Mouse (Mus musculus) embryonic facial prominence, embryonic 10.5 days (tissue): ENCODE results near the gene C1qc. TPM values are rescaled to one million over a fixed set of nuclear protein-coding genes. Genes with fewer than 3 reads are reported as not detected.

Source experiments
- DNase-seq: peaks from one replicate; pipeline ENCODE4 v3.0.0-alpha.2; 2017; ENCODE audit warnings: low spot score
- H3K27ac ChIP-seq: fragments of 300-500 bp; sonication (generic); replicated peaks from 2 replicates; pipeline ENCODE4 v1.5.1; 2016; ENCODE audit warnings: mild to moderate bottlenecking
- H3K27me3 ChIP-seq: fragments of 300-500 bp; sonication (generic); replicated peaks from 2 replicates; pipeline ENCODE4 v1.6.1; 2016; ENCODE audit warnings: low read depth, mild to moderate bottlenecking; ENCODE audit not compliant: poor library complexity, severe bottlenecking
- H3K36me3 ChIP-seq: fragments of 300-500 bp; sonication (generic); replicated peaks from 2 replicates; pipeline ENCODE4 v1.6.1; 2016; ENCODE audit warnings: mild to moderate bottlenecking, moderate library complexity
- H3K4me1 ChIP-seq: fragments of 300-500 bp; sonication (generic); 2 replicates; pipeline ENCODE4 v1.6.1; 2016
- H3K4me3 ChIP-seq: fragments of 300-500 bp; sonication (generic); 2 replicates; pipeline ENCODE4 v1.5.1; 2016; ENCODE audit warnings: mild to moderate bottlenecking, moderate library complexity
- H3K9me3 ChIP-seq: fragments of 300-500 bp; sonication (generic); 2 replicates; pipeline ENCODE4 v1.6.1; 2016; ENCODE audit warnings: mild to moderate bottlenecking
- WGBS: fragments of 180-500 bp; shearing (Covaris S2); methylation state at CpG from one replicate; pipeline ENCODE4 v1.1.7; 2016; 5-methylcytosine and 5-hydroxymethylcytosine counted together
- polyA plus RNA-seq: library from polyadenylated mRNA; unstranded; fragments of >200 nt; fragmentation: Nextera tagmentation; extraction: Ambion mirVana; gene quantifications from 2 replicates; pipeline ENCODE4 v1.2.1, GENCODE M21; 2016

C1qc gene
- polyA plus RNA-seq: 5.6 and 7.2 TPM in 2 replicates

DNA sequence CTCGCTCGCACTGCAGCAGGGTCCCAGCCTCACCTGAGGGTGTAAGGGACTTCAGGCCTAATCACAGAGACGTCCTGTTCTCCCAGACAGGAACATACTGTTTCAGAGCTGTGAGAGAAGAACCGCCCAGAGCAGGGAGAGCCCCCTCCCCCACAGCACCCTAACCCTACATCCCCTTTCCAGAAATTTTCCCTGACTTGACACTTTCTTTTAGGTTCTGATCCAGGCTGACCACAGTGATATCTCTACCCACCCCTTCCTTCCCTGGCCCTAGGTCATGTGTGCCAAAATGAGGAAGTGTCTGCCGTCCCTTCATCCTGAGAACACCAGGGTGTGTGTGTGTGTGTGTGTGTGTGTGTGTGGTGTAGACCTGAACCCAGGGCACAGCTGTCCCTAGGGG lies at the start of gene C1qc:
TSS of gene C1qc (minus strand) at position 255 of the 400 bp plus-strand sequence.
- Histone ChIP-seq H3K27me3 (peaks cover 66% of the 10 kb centered on the region), H3K27ac (no peak within 1 kb of the TSS)
- WGBS: 55% methylated on average over 5 of the region's 5 CpGs

DNA sequence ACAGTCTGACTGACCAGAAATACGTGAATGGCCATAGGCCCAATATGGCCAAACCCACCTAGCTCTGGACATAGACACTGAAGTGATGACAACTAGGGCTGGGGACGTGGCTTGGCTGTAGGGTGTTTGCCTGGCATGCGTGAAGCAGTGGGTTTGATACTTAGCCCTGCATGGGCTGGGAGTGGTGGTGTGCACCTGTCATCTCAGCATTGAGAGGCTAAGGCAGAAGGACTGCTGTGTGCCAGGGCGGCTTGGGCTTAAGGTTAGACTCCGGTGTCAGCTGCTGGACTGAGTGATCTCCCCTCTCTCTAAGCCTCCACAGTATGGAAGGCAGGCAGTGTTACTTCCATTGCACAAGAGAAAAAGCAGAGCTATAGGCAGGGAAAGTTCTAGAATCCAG lies 45.1 kb upstream of the C1qc start:
- H3K27ac ChIP-seq: no peak overlapping the region
- H3K9me3 ChIP-seq: no peaks in the 10 kb centered on the region
- no peak for DNase-seq
- peaks cover 64% of the 10 kb centered on the region for H3K27me3 ChIP-seq
- no peak overlapping the region for H3K4me3 ChIP-seq
- peaks cover 22% of the 10 kb centered on the region for H3K4me1 ChIP-seq
- WGBS: 87% methylated on average over 5 of the region's 5 CpGs
- no peaks in the 10 kb centered on the region for H3K36me3 ChIP-seq

More for the DNA sequence above, at the start of gene C1qc:
- H3K36me3 ChIP-seq: no peaks in the 10 kb centered on the region
- no peak within 1 kb of the TSS for H3K4me3 ChIP-seq
- peaks cover 17% of the 10 kb centered on the region for H3K4me1 ChIP-seq
- no peak for DNase-seq
- H3K9me3 ChIP-seq: no peaks in the 10 kb centered on the region

DNA sequence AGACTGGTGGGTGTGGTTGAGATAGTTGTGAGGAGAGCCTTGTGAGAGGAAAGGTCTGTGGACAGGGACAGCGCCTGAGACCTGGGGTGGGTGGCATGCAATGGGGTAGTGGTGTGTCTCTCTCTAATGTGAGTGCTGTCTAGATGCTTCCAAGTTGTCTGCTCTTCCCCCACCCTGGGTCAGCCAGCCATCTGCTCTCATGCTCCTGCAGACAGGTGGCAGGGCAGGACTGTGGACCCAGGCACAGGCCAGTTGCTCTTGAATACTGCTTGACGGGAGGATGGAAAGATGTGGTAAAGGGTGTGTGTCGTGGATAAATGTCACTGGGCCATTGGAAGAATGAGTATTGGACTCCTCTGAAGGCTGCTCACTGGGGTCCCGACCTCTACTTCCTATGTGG lies 44.5 kb upstream of the C1qc start:
- H3K27ac ChIP-seq: no peak overlapping the region
- 80% methylated on average over 4 of the region's 4 CpGs for WGBS
- no peak for DNase-seq
- H3K4me3 ChIP-seq: no peak overlapping the region
- H3K27me3 ChIP-seq: peaks cover 62% of the 10 kb centered on the region
- H3K36me3 ChIP-seq: no peaks in the 10 kb centered on the region
- H3K9me3 ChIP-seq: no peaks in the 10 kb centered on the region
- peaks cover 17% of the 10 kb centered on the region for H3K4me1 ChIP-seq

DNA sequence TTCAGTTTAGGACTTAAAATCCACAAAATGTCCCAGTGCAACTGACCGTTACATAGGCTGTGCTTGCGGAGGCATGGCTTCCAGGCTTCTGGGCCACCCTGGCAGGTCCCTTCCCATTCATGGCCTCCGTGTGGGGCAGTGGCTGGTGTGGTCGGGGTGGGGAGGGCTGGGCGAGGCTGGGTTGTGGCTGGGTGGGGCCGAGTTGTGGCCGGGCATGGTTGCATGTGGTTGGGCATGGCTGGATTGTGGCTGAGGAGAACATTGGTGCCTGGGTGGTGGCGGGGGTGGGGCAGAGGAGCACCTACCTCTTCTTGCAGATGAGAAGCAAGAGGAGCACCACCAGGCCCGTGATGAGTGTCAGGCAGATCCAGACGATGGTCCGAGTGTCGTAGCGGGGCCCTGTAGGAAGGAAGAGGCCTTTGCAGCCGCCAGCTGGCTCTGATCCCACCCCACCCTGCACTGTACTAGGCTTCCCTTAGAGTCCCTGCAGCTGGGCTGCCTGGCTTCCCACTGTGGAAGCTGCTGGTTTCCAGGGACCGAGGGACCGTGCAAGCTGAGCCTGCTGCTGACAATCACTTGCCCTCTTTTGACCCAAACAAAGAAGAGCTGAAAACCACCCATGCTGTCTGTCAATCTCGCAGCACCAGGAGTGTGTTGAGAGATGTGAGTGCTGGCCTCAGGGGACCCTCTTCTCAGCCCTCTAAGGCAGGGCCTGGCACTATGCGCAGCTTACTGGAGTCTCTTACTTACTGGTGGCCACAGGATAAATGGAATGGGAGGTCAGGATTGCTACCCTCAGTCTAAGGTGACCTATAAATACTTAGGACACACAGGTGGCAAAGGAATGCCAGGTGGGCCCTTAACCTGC lies 42.1 kb upstream of the C1qc start:
- Histone ChIP-seq H3K27me3 (peaks cover 56% of the 10 kb centered on the region), H3K4me3 (no peak overlapping the region), H3K4me1 (peaks cover 15% of the 10 kb centered on the region), H3K27ac (no peak overlapping the region), H3K36me3 (no peaks in the 10 kb centered on the region), H3K9me3 (no peaks in the 10 kb centered on the region)
- no peak for DNase-seq
- WGBS: 57% methylated on average over 18 of the region's 18 CpGs

DNA sequence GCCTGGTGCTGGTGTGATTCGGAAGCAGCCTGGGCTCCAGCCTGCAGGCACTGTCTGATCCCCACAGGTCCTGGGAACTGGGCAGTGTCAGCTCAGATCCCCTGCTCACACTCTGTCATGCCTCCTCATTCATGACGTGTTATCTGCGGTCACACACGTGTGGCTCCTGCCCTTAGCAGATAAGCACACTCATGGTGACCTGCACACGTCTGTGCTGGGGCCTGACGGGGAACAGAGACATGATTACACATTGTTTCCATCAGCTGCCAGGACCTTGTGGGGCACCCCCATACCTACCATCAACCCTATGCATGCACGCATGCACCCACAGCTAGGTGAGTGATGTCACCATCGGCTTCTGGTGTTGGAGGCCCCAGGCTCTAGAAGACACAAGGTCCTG lies 37.6 kb upstream of the C1qc start:
- DNase-seq: no peak
- WGBS: 86% methylated on average over 8 of the region's 8 CpGs
- H3K36me3 ChIP-seq: no peaks in the 10 kb centered on the region
- H3K27ac ChIP-seq: no peak overlapping the region
- peaks cover 48% of the 10 kb centered on the region for H3K27me3 ChIP-seq
- peaks cover 13% of the 10 kb centered on the region for H3K4me1 ChIP-seq
- H3K9me3 ChIP-seq: no peaks in the 10 kb centered on the region
- H3K4me3 ChIP-seq: no peak overlapping the region

DNA sequence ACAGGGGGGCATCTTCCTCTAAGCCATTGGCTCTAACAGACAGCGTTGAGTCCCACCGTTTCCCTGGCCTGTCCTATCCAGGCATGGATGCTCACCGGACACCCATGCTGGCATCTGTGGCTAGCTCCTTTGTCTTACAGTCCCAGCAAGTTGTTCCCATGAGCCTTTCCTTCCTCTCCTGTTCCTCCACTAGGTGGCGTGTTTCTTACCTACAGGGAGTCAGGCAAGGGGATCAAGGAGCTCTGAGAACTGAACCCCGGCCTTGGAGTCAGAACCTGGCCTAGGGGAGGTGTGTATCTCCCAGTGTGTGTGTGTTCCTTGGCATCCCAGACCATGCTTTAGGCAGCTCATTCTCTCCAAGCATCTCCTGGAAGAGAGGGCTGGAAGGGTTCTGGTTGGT lies 36.1 kb upstream of the C1qc start:
- H3K27ac ChIP-seq: no peak overlapping the region
- H3K27me3 ChIP-seq: peaks cover 57% of the 10 kb centered on the region
- no peaks in the 10 kb centered on the region for H3K36me3 ChIP-seq
- DNase-seq: peak; percentile 52
- H3K9me3 ChIP-seq: no peaks in the 10 kb centered on the region
- 12% methylated on average over 5 of the region's 5 CpGs for WGBS
- no peaks in the 10 kb centered on the region for H3K4me1 ChIP-seq
- H3K4me3 ChIP-seq: no peak overlapping the region

DNA sequence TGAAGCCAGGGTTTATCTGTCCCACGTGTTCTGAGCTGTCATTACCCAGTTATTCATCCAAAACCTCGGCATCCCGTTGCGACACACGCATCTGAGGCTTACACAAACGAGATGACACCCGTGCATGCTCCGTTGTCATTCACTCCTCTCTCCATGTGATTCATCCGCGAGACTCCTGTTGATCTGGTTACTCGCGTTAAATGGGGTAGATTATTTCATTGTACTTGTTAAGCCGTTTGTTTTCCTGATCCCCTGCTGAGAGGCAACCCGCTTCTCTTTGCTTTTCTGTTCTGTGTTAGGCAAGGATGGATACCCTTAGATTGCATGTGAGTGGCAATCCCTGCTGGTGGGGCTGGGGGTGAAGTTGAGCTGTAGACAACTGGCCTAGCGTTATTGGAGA lies 32.9 kb upstream of the C1qc start:
- H3K4me3 ChIP-seq: no peak overlapping the region
- peaks cover 42% of the 10 kb centered on the region for H3K27me3 ChIP-seq
- no peak for DNase-seq
- H3K36me3 ChIP-seq: no peaks in the 10 kb centered on the region
- no peaks in the 10 kb centered on the region for H3K9me3 ChIP-seq
- WGBS: 12% methylated on average over 15 of the region's 15 CpGs
- no peaks in the 10 kb centered on the region for H3K4me1 ChIP-seq
- no peak overlapping the region for H3K27ac ChIP-seq

DNA sequence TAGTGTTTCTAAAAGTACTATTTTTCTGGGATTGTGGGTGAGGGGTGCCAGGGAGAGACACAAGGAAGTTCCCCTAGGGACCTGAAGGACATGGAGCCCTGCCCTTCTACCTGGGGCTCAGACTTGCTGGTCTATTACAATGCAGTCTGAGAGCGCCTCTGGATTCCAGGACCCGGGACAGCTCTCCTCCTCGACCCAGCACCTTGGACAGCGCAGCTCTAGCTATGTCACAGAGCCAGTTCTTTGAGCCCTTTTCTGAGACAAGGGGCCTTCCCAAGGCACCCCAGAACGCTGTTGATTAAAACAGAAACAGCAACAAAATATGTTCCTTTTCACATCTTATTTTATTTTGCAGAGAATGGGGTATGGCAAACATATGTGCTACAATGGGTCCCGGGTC lies 31.7 kb upstream of the C1qc start:
- Histone ChIP-seq H3K27ac (no peak overlapping the region), H3K27me3 (peaks cover 36% of the 10 kb centered on the region), H3K36me3 (no peaks in the 10 kb centered on the region), H3K4me3 (no peak overlapping the region), H3K9me3 (no peaks in the 10 kb centered on the region), H3K4me1 (no peaks in the 10 kb centered on the region)
- DNase-seq: peak; percentile 87
- 5% methylated on average over 6 of the region's 6 CpGs for WGBS

DNA sequence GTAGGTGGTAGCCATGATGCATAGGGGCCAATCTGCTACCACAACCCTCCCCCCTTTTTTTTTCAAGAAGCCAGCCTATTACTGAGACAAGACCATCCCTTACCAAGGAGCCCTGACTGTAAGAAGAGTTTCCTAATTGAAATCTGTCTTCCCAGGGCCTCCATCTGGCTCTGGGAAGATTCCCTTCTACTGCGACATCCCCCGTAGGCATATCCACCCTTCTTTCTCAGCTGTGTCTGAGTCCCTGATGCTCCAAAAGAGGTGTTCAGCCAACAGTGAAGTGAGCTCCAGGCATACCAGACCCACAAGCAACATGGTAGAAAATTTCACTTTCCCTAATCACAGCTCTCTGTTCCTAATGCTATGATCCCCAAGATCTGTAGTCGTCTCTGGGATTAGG lies 26.7 kb upstream of the C1qc start:
- no peak overlapping the region for H3K4me3 ChIP-seq
- H3K27ac ChIP-seq: no peak overlapping the region
- WGBS: 83% methylated on average over 3 of the region's 3 CpGs
- peaks cover 3% of the 10 kb centered on the region; the same call in 1 of the 2 replicates for H3K27me3 ChIP-seq
- DNase-seq: no peak
- H3K4me1 ChIP-seq: peaks cover 8% of the 10 kb centered on the region
- no peaks in the 10 kb centered on the region for H3K36me3 ChIP-seq
- no peaks in the 10 kb centered on the region for H3K9me3 ChIP-seq

DNA sequence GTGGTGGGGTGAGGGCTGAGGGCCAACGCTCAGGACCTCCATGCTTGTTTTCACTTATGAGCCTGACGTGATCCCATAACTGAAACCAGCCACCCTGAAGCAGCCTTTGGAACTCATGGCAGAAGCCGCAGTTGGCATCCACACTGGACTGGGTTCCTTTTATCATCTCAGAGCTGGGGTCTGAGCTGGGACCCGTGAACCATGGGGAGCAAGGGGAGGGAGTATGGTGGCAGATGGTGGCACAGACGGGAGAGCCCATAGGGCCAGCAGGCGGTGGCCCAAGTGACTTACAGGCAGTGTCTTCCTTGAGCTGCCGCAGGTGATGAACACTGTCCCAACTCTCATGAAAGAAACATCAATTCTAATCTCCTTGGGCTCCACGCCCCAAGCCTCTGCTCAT lies 26.0 kb upstream of the C1qc start:
- no peaks in the 10 kb centered on the region for H3K9me3 ChIP-seq
- WGBS: 89% methylated on average over 8 of the region's 8 CpGs
- DNase-seq: no peak
- peaks cover 6% of the 10 kb centered on the region; the same call in 1 of the 2 replicates for H3K27me3 ChIP-seq
- no peak overlapping the region for H3K4me3 ChIP-seq
- H3K4me1 ChIP-seq: peaks cover 8% of the 10 kb centered on the region
- H3K36me3 ChIP-seq: no peaks in the 10 kb centered on the region
- H3K27ac ChIP-seq: no peak overlapping the region

DNA sequence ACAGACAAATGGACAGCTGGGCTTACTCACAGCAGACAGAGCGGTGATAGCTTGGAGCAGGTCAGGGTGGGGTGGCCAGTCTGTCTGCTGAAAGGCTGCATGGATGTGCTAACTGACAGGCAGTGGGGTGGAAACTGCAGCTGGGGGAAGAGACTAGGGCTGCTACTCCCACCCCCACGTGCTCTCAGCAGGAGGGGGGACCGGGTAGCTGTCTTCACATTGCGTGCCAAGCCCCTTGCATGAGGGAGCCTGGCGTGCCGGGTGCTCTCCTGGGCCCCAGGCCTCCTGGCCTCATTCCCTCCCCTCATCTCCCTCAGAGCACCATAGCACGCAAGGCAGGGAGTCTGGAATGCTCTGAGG lies 24.3 kb upstream of the C1qc start:
- Histone ChIP-seq H3K4me3 (no peak overlapping the region), H3K36me3 (no peaks in the 10 kb centered on the region), H3K4me1 (peaks cover 16% of the 10 kb centered on the region), H3K9me3 (no peaks in the 10 kb centered on the region), H3K27me3 (peaks cover 15% of the 10 kb centered on the region), H3K27ac (no peak overlapping the region)
- WGBS: 49% methylated on average over 7 of the region's 7 CpGs
- DNase-seq: no peak

DNA sequence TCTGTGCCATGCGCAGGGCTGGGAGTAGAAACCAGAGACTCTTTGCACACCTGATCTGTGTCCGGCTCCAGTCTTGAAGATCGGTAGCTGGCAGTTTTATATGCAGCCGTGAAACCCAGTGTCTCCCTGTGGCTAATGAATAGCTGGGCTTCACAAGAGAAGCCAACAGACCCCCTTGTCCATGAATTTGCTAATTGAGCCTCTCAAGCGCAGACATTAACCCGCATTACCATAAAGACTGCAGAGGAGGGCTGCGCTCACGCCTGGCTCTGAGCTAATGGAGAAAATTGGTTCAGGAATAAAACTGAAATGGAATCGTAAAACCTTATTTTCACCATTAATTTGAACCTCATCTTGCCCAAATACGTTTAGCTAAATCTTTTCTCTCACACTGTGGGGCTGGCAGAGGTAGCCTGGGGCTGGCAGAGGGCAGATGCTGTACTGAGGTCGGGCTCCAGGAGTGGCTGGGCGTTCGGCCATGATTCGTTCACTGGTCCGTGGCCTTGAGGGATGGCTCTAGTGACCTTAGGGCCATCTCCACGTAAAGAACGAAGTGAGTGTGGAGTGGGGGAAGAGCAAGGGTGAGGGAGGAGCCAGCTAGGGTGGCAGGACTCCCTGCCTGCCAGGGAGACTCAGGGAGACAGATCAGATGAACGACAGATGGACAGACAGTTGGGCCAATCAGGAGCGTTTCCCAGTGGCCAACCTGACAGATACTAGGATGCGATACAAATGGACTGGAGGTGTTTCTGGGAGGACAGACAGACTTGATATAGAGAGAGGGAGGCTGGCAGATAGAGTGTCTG lies 23.7 kb upstream of the C1qc start:
- DNase-seq: no peak
- 75% methylated on average over 20 of the region's 20 CpGs for WGBS
- Histone ChIP-seq H3K9me3 (no peaks in the 10 kb centered on the region), H3K27me3 (peaks cover 21% of the 10 kb centered on the region), H3K27ac (no peak overlapping the region), H3K36me3 (no peaks in the 10 kb centered on the region), H3K4me1 (peaks cover 22% of the 10 kb centered on the region), H3K4me3 (no peak overlapping the region)

DNA sequence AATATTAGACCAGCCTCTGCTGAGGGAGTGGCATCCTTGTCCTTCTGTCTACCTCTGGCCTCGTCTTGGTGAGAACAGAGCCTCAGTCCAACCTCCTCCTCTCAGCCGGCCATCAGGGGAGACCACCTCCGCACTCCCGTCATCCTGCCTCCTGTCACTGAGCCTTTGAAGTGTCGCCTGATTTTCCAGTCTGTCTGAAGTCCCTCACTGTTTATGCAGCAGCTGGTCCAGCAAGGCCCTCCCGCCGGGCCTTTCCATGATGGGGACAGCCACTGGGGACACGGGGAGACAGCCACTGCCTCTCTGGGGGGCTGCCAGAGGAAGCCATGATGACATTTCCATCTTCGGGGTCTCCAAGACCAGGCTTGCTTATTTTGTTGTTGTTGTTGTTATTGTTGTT lies 20.0 kb upstream of the C1qc start:
- Histone ChIP-seq H3K4me1 (peaks cover 31% of the 10 kb centered on the region), H3K9me3 (no peaks in the 10 kb centered on the region), H3K36me3 (no peaks in the 10 kb centered on the region), H3K4me3 (no peak overlapping the region), H3K27ac (no peak overlapping the region), H3K27me3 (peaks cover 48% of the 10 kb centered on the region)
- no peak for DNase-seq
- 17% methylated on average over 9 of the region's 9 CpGs for WGBS
